Mouse (Mus musculus): ENCODE results near the gene Kcnip4.

The Kcnip4 gene

DNA sequence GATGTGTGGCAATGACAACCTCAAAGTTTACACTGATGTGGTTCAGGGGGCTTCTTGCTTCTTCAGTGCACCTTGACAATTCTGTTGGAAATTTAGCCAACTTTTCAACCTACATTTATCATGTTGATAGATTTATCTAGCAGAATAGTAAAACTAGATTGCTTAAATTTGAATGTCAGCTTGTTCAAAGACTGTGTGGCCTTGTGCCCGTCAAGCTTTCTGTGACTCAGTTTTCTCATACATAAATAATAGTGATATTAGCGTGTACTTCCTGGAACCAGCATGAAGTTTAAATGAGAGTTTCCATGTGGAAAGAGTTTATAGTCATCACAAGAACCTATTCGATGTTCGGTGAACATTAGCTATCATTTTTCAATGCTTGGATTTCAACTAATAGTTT is 1112.4 kb downstream of the Kcnip4 start:
- DNase-seq (ENCODE audit: low spot score in 2 of 2), result no peak

- no peak for DNase-seq (ENCODE audit: low spot score in 2 of 2)
Measured at GRCm38 (mm10) chr5:48411462-48411861, 1113.2 kb downstream of the Kcnip4 start.

DNA sequence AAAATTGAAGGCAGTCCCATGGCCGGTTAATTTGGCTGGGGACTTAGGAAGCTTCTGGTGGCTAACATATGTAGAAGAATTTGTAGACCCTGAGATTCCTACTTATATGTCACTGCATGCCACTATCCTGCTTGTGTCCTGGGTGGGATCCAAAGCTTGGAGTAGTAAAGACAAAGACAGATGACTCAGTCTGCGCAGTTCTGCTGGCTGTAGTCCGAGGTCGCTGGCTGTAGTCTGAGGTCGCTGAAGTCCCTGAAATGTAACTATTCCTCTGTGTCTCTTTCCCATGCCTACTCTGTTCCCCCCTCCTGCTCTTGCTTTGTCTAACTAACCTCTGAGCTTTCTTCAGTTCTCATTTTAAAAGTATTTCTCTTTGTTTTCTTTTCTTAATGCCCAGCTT is 1114.4 kb downstream of the Kcnip4 start:
- no peak for DNase-seq (ENCODE audit: low spot score in 2 of 2)

- DNase-seq (ENCODE audit: low spot score in 2 of 2), result no peak
Measured at GRCm38 (mm10) chr5:48408276-48408675, 1116.4 kb downstream of the Kcnip4 start.

DNA sequence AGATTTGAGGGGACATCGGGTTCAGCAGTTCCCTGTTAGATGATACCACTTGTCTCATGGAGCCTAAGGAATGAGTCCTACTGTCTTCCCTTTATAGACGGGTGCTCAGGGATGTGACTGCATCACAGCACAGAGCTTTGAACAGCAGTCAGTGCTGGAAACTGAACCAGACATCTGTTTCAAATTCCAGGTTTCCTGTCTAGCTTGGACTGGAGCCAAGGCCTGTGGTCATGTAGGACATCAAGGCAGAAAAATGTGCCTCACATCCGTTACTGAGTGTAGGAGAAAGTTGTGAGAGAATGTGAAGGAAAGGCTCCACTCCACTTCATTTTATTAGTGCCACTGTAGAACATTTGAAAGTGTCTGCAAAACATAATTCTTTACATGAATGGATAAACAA is 1122.2 kb downstream of the Kcnip4 start:
- DNase-seq (ENCODE audit: low spot score in 2 of 2), result no peak

GRCm38 (mm10) chr5:48371890-48372766 is 1152.6 kb downstream of the Kcnip4 start:
- peak; percentile 90 to 94 for DNase-seq (ENCODE audit: low spot score in 2 of 2)

DNA sequence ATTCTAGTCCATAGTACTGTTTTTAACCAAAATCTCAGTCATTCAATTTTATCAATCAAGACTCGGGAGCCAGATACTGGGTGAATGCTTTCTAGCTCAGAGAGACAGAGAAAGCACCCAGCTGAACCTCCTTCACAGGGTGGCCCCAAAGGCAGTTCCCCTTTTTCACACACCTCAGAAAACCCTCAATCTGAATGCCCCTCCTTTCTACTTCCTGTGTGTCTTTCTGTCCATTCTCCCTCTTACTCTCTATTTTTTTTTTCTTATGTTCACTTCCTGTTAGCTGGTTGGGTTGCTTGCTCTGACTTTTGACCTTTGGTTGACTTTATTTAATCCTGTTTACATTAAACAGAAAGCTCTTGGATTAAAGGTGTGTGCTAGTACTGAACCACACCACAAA is 1175.4 kb downstream of the Kcnip4 start:
- DNase-seq (ENCODE audit: low spot score in 2 of 2), result no peak

- DNase-seq (ENCODE audit: low spot score in 2 of 2), result no peak
Measured at GRCm38 (mm10) chr5:48345983-48346648, 1178.6 kb downstream of the Kcnip4 start.

DNA sequence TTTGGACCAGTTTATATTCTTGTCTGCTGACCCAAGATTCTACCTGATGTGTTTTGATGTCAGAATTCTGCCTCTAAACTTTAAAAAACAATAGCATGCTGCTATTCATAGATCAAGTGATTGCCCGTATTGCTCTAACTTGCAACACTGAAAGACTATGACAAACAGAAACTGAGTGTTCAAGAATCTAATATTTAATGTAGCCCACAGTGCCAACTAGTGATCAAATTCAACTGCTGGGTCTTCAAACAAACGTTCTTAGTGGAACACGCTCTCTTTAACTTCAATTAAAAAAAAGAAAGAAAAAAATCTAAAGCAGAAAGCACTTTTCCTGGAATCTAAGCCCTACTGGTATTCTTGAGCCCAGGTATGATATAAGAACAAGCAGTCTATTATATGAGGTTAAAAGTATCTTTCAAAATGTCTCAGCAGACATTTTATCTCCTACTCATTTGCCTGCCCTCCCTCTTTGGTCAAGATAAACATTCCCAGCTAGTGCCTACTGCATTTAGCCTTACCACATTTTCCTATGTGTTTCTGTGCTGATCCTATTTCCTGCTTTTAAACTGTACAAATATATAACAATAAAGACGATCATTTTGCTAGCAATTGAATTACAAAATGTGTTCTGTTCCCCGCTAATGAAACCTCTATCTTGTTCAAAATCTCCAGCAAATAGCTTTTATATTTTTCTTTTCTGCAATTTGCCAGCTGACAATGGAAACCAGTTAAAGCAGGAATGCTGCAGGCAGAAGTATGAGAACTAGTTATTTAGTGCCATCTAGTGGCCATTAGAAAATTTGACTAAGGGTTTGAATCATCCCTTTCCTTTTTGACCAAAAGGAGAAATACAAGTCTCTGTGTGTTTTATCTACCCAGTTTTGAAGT is 1179.4 kb downstream of the Kcnip4 start:
- no peak for DNase-seq (ENCODE audit: low spot score in 2 of 2)

DNA sequence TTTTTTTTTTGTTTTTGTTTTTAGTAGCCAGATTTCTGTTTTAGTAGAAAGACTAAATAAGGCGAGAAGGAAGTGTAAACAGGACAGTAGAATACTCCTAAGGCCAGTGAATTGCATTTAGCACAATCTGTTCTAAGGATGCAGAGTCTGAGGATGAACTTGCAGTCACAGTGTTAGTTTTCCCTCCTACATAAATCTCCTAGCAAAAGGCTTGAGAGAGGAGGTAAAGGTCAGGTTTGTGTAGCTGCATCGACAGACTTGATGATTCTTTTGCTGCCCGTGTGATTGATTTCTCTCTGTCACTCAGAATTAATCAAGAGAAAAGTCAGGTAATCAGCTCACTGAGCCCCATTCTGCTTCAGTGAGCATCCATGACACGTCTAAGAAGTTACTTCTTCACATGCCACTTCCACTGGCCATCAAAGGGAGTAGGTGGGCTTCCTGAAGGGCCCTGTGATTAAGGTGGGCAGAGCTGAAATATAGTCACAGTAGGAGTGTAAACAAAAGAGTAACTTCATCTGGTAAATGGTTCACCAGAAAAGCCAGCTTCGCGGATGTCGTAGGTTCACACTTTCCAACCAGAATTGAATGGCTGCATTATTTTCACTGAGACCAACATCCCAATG is 1183.8 kb downstream of the Kcnip4 start:
- DNase-seq (ENCODE audit: low spot score in 2 of 2), result no peak
